In genomic region chr19:25052355-25052754, GRCm38 (mm10) we compare ENCODE assay signal across 11 mouse cellular contexts. TPM values are rescaled to one million over a fixed set of nuclear protein-coding genes. Genes with fewer than 3 reads are reported as not detected.
DNase-seq lines count a peak whose midpoint lies in the region; ATAC-seq and TF ChIP-seq lines count a peak whose summit lies in the region.
"Had no signal": no experiment of that assay in that cellular context is flagged by ENCODE, and none has a peak within 500 bp of the region (broad histone marks: within the 10 kb centered on the region; RNA-seq: fewer than 3 reads in every experiment).

No protein-coding gene starts in this region.

- H3K36me3 ChIP-seq in midbrain, embryonic 11.5 days (ENCODE audit: control insufficient read depth, insufficient read depth, low read length), result no peaks in the 10 kb centered on the region
- H3K36me3 ChIP-seq in kidney, embryonic 16.5 days (ENCODE audit: insufficient read depth, low read length), result no peaks in the 10 kb centered on the region
- H3K36me3 ChIP-seq: heart, embryonic 13.5 days; lung, embryonic 15.5 days had no signal

- TF ChIP-seq CTCF in bone marrow macrophage, adult 2 months (IDR thresholded peaks at IDR 0.05; ENCODE audit: low read depth, low read length), result no peak

- H3K9me3 ChIP-seq in midbrain, embryonic 11.5 days (ENCODE audit: control insufficient read depth, low read length), result no peaks in the 10 kb centered on the region
- no peaks in the 10 kb centered on the region for H3K9me3 ChIP-seq in kidney, embryonic 16.5 days (ENCODE audit: low read length)
- H3K9me3 ChIP-seq: heart, embryonic 13.5 days; lung, embryonic 15.5 days had no signal

- ATAC-seq in midbrain, embryonic 11.5 days (ENCODE audit: low FRiP score), result no peak
- no peak for ATAC-seq in kidney, embryonic 16.5 days (ENCODE audit: low FRiP score, low TSS enrichment)
- ATAC-seq: Patski had no signal

- WGBS in midbrain, embryonic 11.5 days, result 97% methylated on average over 7 of the region's 7 CpGs
- 83% methylated on average over 7 of the region's 7 CpGs for WGBS in kidney, embryonic 16.5 days

- H3K4me1 ChIP-seq in bone marrow macrophage, adult 2 months (ENCODE audit: control insufficient read depth, insufficient read depth, low read length), result peaks cover 30% of the 10 kb centered on the region
- no peaks in the 10 kb centered on the region for H3K4me1 ChIP-seq in midbrain, embryonic 11.5 days (ENCODE audit: control insufficient read depth, insufficient read depth, low read length)
- no peaks in the 10 kb centered on the region for H3K4me1 ChIP-seq in kidney, embryonic 16.5 days (ENCODE audit: insufficient read depth, low read length)
- H3K4me1 ChIP-seq: lung, embryonic 15.5 days had no signal

- peak overlapping the region; percentile 52 for H3K4me3 ChIP-seq in bone marrow macrophage, adult 2 months (ENCODE audit: insufficient read depth, low read length)
- no peak overlapping the region for H3K4me3 ChIP-seq in midbrain, embryonic 11.5 days (ENCODE audit: low read depth, low read length)
- H3K4me3 ChIP-seq in kidney, embryonic 16.5 days (ENCODE audit: low read length), result no peak overlapping the region
- H3K4me3 ChIP-seq: heart, embryonic 13.5 days; lung, embryonic 15.5 days had no signal

- no peak overlapping the region for H3K4me2 ChIP-seq in midbrain, embryonic 11.5 days
- no peak overlapping the region for H3K4me2 ChIP-seq in kidney, embryonic 16.5 days (replicated peaks; ENCODE audit: low read depth, low read length)
- H3K4me2 ChIP-seq: heart, embryonic 13.5 days; lung, embryonic 15.5 days had no signal

- H3K9ac ChIP-seq in midbrain, embryonic 11.5 days (ENCODE audit: low read length), result no peak overlapping the region
- no peak overlapping the region for H3K9ac ChIP-seq in kidney, embryonic 16.5 days (replicated peaks; ENCODE audit: low read length)
- H3K9ac ChIP-seq: heart, embryonic 13.5 days; lung, embryonic 15.5 days had no signal

- intact Hi-C loops in left cerebral cortex, postnatal 25 days (cut with DNase I), result no loop called here

- DNase-seq in CD4-positive helper T cell, adult 2 months (ENCODE audit: low read depth, low spot score), result peak; percentile 92
- peak; percentile 66 for DNase-seq in lung, postnatal 25 days (ENCODE audit: low spot score)
- DNase-seq in spleen, postnatal 14 days (ENCODE audit: low spot score in 2 of 2), result peak; percentile 25 to 41
- DNase-seq in left cerebral cortex, postnatal 25 days (ENCODE audit: low spot score in 2 of 2), result no peak
- DNase-seq in adrenal gland, adult 18-20 months (ENCODE audit: low spot score in 2 of 2), result no peak
- no peak for DNase-seq in midbrain, embryonic 11.5 days (ENCODE audit: low spot score, missing footprints)

- no peak for TF ChIP-seq POLR2A in bone marrow macrophage, adult 2 months (IDR thresholded peaks at IDR 0.05; ENCODE audit: borderline replicate concordance, low read depth, low read length)

- peak overlapping the region; percentile 95 for H3K27ac ChIP-seq in bone marrow macrophage, adult 2 months (ENCODE audit: insufficient read depth, low read depth, low read length)
- H3K27ac ChIP-seq in midbrain, embryonic 11.5 days (ENCODE audit: low read depth, low read length), result no peak overlapping the region
- H3K27ac ChIP-seq in kidney, embryonic 16.5 days (ENCODE audit: low read length), result no peak overlapping the region
- H3K27ac ChIP-seq: heart, embryonic 13.5 days; lung, embryonic 15.5 days had no signal

- no peaks in the 10 kb centered on the region for H3K27me3 ChIP-seq in midbrain, embryonic 11.5 days (ENCODE audit: control insufficient read depth, insufficient read depth, low read length)
- no peaks in the 10 kb centered on the region for H3K27me3 ChIP-seq in kidney, embryonic 16.5 days (ENCODE audit: insufficient read depth, low read length)
- H3K27me3 ChIP-seq: heart, embryonic 13.5 days; lung, embryonic 15.5 days had no signal

RNA-seq across cellular contexts. Expression of gene Dock8, which starts 53.0 kb away (rescaled TPM):
- 78.5 and 83.3 TPM in 2 replicates for polyA plus RNA-seq in bone marrow macrophage, adult 2 months (2012; ENCODE audit: insufficient read depth, insufficient read length, missing spikeins)
- 1 to 10 TPM; 3.4 to 3.7 TPM for total RNA-seq in left cerebral cortex, postnatal 25 days (2021)
- 10 to 100 TPM; 23.1 to 23.5 TPM for total RNA-seq in adrenal gland, adult 18-20 months (2021)
- polyA plus RNA-seq in midbrain, embryonic 11.5 days (2014; fragmentation: Nextera tagmentation; extraction: Ambion mirVana), result 0.98 and 1.7 TPM in 2 replicates
- polyA plus RNA-seq in kidney, embryonic 16.5 days (2015; fragmentation: Nextera tagmentation; extraction: Ambion mirVana), result 3.9 and 6.2 TPM in 2 replicates

Comparison
In these comparisons a context has a peak if more than half of its experiments do, and no peak if none do; other contexts are left out.
1. DNase-seq: peak in CD4-positive helper T cell, adult 2 months (single experiment), lung, postnatal 25 days (single experiment) and spleen, postnatal 14 days (2 of 2); none in left cerebral cortex, postnatal 25 days (0 of 2), adrenal gland, adult 18-20 months (0 of 2) and midbrain, embryonic 11.5 days (single experiment).
2. RNA of gene Dock8, which starts 53.0 kb away (polyA plus RNA-seq): 78.5 to 83.3 TPM in bone marrow macrophage, adult 2 months; 3.9 to 6.2 TPM in kidney, embryonic 16.5 days and 0.98 to 1.7 TPM in midbrain, embryonic 11.5 days; every median in the first group is over 10 times any median in the second.